Mouse (Mus musculus) liver, adult 10 weeks (tissue): ENCODE measurements around the gene Olfr1347. TPM values are rescaled to one million over a fixed set of nuclear protein-coding genes. Genes with fewer than 3 reads are reported as not detected.

ENCODE experiments used
- polyA plus RNA-seq: library from polyadenylated mRNA; stranded (reverse); fragments of 350-450 nt; fragmentation: Illumina TruSeq; extraction: RNeasy Lipid Tissue Mini Kit (QIAGEN cat#74804); gene quantifications from one replicate; pipeline ENCODE4 v1.2.3, GENCODE M21; 2014; ENCODE audit warnings: low read depth, low replicate concordance

Gene Olfr1347
- not detected for polyA plus RNA-seq

GRCm38 (mm10) chr7:6499655-6500054 lies at the start of gene Olfr1347:
Gene Olfr1347, minus strand, starts transcription at chr7:6499755.

GRCm38 (mm10) chr7:6522850-6523249 lies 23.3 kb upstream of the Olfr1347 start, which contains the start of gene Olfr1349:
Gene Olfr1349, minus strand, starts transcription at chr7:6522950.

DNA sequence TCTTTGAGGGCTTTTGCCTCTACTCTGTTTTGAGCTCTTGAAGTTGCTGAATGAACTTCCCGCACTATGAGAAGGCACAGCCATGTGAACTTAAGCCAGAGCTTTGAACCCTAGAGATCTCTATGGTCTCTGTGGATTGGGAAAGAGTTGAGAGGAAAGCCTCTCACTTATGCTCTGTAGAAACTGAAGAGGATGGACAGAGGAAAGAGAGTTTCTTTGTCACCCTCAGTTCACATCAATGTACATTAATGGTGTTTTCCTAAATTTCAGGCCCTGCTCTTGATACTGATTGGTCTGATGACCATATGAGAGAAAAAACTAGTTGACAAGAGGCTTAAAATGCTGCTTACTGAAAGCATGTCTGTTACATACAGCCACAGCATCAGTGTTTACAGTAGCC lies 9.1 kb upstream of the Olfr1347 start, which contains the start of gene Olfr1348:
Gene Olfr1348 (minus strand): TSS at position 101 of the 400 bp plus-strand sequence.

DNA sequence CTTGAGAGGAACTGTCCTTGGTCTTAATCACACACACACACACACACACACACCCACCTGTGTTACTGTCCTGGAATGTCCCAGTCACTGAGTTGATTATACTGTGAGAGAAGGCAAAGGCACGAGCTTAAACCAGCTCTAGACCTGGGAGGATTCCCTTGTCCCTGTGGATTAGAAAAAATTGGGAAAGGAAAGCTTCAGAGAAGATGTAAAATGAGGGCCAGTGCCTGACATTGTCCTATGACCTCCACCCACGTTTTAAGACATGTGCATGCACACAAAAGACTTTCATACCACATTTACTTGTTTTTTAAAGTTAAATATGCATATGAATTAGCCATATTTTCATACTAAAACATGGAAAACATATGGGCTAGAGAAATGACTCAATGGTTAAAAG lies 12.7 kb downstream of the Olfr1347 start, which contains the start of gene Olfr5:
Gene Olfr5 (minus strand): TSS at position 101 of the 400 bp plus-strand sequence.

GRCm38 (mm10) chr7:6466951-6467350 lies 32.6 kb downstream of the Olfr1347 start, which contains the start of gene Olfr1346:
Gene Olfr1346, plus strand, starts transcription at chr7:6467101.

GRCm38 (mm10) chr7:6455868-6456267 lies 43.7 kb downstream of the Olfr1347 start, which contains the start of gene Olfr1336:
Gene Olfr1336, plus strand, starts transcription at chr7:6456168.

GRCm38 (mm10) chr7:6438388-6438787 lies 61.2 kb downstream of the Olfr1347 start, which contains the start of gene Olfr1344:
Gene Olfr1344, plus strand, starts transcription at chr7:6438688.

Other genes with a start within 250 kb of the Olfr1347 start
- gene Epp13, start 247.0 kb downstream of the Olfr1347 start, polyA plus RNA-seq = not detected
- gene Zfp667, start 213.2 kb downstream of the Olfr1347 start, polyA plus RNA-seq = 2.7 TPM
- gene Zfp583, start 168.5 kb downstream of the Olfr1347 start, polyA plus RNA-seq = 0.58 TPM
- not detected for gene Gm3854, start 156.0 kb downstream of the Olfr1347 start, polyA plus RNA-seq
- 2.0 TPM for gene Zfp78, start 136.5 kb downstream of the Olfr1347 start, polyA plus RNA-seq
- 1.4 TPM for gene Zfp28, start 116.5 kb downstream of the Olfr1347 start, polyA plus RNA-seq
- not detected for gene Smim17, start 101.0 kb downstream of the Olfr1347 start, polyA plus RNA-seq
- not detected for gene Gm20715, start 89.5 kb downstream of the Olfr1347 start, polyA plus RNA-seq
- gene Olfr1344, start 61.1 kb downstream of the Olfr1347 start, polyA plus RNA-seq = not detected
- gene Olfr1336, start 43.6 kb downstream of the Olfr1347 start, polyA plus RNA-seq = not detected
- not detected for gene Olfr1346, start 32.7 kb downstream of the Olfr1347 start, polyA plus RNA-seq
- gene Olfr5, start 12.8 kb downstream of the Olfr1347 start, polyA plus RNA-seq = not detected
- not detected for gene Olfr1348, start 9.0 kb upstream of the Olfr1347 start, polyA plus RNA-seq
- gene Olfr1349, start 23.2 kb upstream of the Olfr1347 start, polyA plus RNA-seq = not detected
- not detected for gene Olfr1350, start 65.1 kb upstream of the Olfr1347 start, polyA plus RNA-seq
- gene Zim1, start 196.7 kb upstream of the Olfr1347 start, polyA plus RNA-seq = 0.08 TPM
- 7.1 TPM for gene Peg3, start 230.7 kb upstream of the Olfr1347 start, polyA plus RNA-seq
- not detected for gene Usp29, start 230.8 kb upstream of the Olfr1347 start, polyA plus RNA-seq